Mouse (Mus musculus): Measurements from ENCODE around the gene Tmem176a. TPM values are rescaled to one million over a fixed set of nuclear protein-coding genes. Genes with fewer than 3 reads are reported as not detected.
"Not testable (repeated sequence)": the region's sequence is repeated elsewhere in the genome, so short reads cannot be mapped to it uniquely, and the experiment has no call there.

Gene Tmem176a
- polyA plus RNA-seq, 1 experiment from 2014 or later = 77.0 TPM

DNA sequence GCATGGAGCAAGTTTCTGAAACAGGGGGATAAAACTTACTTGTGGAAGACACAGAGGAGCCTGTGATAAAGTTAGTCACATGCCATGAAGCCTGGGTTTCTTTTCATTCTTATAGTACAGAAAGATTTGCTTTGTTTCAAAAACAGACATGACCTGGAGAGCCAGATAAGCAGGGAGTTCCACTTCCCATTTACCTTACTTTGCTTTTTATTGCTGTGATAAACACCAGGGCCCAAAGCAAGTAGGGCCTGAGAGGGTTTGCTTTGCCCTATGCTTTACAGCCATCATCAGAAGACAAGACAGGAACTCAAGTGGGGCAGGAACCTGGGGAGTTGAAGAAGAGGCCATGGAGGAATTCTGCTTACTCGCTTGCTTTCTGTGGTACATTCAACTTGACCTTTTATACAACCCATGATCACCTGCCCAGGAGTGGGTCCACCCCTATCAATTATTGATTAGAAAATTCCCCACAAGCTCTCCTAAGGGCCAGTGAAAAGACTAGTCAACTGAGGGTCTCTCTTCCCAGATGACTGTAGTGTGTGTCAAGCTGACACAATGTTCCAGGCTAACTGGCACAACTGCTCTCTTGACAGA lies 24.5 kb downstream of the Tmem176a start:
- Histone ChIP-seq H3K4me3 (replicated peaks) (no peak overlapping the region), H3K4me2 (no peak overlapping the region), H3K4me1 (replicated peaks) (no peaks in the 10 kb centered on the region; the same call in 1 of the 2 replicates), H3K9me3 (replicated peaks) (no peaks in the 10 kb centered on the region), H3K9ac (no peak overlapping the region), H3K27ac (no peak overlapping the region), H3K36me3 (no peaks in the 10 kb centered on the region), H3K27me3 (no peaks in the 10 kb centered on the region)
- ATAC-seq (ENCODE audit: low read depth) = no peak
- 48% methylated on average over 1 of the region's 1 CpGs for WGBS (ENCODE audit: insufficient replicate concordance)
- no peak for DNase-seq

DNA sequence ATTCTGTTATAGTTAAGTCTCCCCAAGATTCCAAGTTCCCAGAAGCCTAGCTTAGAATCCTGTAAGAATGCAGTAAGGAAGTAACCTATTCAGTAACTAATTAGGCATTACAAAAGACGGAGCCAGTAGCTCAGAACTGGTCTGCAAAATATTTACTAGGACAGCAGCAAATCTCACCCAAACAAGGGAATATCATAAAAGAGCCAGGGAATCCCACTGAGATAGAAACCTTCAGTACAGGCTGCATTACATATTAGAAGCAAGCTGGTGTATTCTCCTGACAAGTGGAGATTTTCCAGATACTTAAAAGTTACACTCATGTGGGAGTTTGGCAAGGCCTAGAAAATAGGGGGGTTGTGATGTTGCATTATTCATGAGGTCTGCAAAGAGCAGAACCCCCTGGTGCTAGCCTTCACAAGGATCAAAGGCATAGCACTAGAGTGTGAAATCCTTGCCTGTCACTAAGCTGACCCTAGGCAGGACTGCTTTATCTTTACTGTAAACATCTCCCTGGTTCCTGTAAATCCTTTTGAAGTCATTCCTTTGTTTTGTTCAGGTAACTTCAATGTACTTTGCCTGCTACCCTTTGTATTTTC lies 25.7 kb downstream of the Tmem176a start:
- not testable (repeated sequence) for DNase-seq; H3K27ac ChIP-seq; H3K9ac ChIP-seq; H3K9me3 ChIP-seq (replicated peaks); H3K4me1 ChIP-seq (replicated peaks); H3K27me3 ChIP-seq; H3K4me2 ChIP-seq; H3K36me3 ChIP-seq; H3K4me3 ChIP-seq (replicated peaks); ATAC-seq (ENCODE audit: low read depth)
- WGBS (ENCODE audit: insufficient replicate concordance) = 55% methylated on average over 1 of the region's 1 CpGs

DNA sequence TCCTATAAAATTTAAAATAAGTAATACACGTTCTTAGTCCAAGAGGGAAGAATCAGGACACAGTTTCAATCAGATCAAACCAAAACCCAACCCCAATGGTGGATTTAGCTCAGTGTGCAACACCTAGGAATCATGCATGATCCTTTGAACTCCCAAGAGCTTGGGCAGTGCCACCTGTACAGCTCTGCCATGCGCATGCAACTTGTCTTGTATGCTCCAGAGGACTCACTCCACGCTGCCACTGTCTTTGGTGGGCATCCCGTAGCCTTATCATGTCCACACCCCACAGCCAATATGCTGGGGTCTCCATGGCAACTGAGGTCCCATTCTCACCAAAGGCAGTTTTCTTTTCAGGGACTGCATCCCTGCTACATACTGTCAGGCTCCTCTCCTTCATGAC lies 26.4 kb downstream of the Tmem176a start:
- Histone ChIP-seq H3K36me3 (no peaks in the 10 kb centered on the region), H3K9me3 (replicated peaks) (no peaks in the 10 kb centered on the region), H3K27me3 (no peaks in the 10 kb centered on the region), H3K9ac (no peak overlapping the region), H3K4me3 (replicated peaks) (no peak overlapping the region), H3K27ac (no peak overlapping the region), H3K4me1 (replicated peaks) (no peaks in the 10 kb centered on the region; the same call in 1 of the 2 replicates), H3K4me2 (no peak overlapping the region)
- no peak for ATAC-seq (ENCODE audit: low read depth)
- WGBS (ENCODE audit: insufficient replicate concordance) = 51% methylated on average over 4 of the region's 4 CpGs
- DNase-seq = no peak

DNA sequence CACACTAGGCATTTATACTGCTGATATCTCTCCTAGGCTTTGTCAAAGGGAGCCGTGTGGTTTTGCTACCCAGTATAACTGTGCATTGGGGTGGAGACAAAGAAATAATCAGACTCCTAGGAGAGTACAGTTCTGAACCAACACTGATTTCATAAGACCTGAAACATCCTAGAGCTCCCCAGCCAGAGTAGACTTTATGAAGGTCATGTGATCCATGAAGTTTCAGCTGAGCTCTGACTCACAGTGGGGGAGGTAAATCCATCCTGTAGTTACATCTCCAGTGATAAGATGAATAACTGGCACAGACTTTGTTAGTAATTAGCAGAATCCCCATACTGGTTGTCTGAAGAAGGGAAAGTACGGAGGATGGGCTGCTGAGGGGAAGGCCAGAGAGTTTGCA lies 29.1 kb downstream of the Tmem176a start:
- no peak for DNase-seq
- no peak overlapping the region for H3K27ac ChIP-seq
- H3K4me1 ChIP-seq (replicated peaks) = no peaks in the 10 kb centered on the region; the same call in 1 of the 2 replicates
- no peak for ATAC-seq (ENCODE audit: low read depth)
- H3K4me3 ChIP-seq (replicated peaks) = no peak overlapping the region
- no peak overlapping the region for H3K9ac ChIP-seq
- no peaks in the 10 kb centered on the region for H3K9me3 ChIP-seq (replicated peaks)
- no peak overlapping the region for H3K4me2 ChIP-seq
- no peaks in the 10 kb centered on the region for H3K36me3 ChIP-seq
- 47% methylated on average over 2 of the region's 2 CpGs for WGBS (ENCODE audit: insufficient replicate concordance)
- H3K27me3 ChIP-seq = no peaks in the 10 kb centered on the region

DNA sequence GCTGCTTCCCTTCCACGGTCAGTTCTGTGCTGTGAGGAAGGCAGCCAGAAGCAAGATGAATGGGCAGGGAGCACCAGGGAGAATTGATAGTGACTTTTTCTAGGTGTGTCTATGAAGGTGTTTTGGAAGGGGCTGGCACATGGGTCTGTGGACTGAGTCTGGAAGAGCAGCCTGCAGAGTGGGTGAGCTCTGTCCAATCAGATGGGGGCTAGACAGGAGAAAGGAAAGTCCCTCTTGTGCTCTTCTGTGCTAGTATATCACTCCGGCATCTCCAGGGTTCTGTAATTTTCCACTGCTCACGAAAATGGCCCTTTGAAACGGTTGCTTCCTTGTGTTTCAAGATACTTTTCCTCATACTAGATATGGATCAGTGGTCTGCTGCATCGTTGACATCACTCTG lies 31.9 kb downstream of the Tmem176a start, which contains the start of gene Aoc1:
TSS of gene Aoc1 (plus strand) at position 301 of the 400 bp plus-strand sequence.
- Histone ChIP-seq H3K4me3 (replicated peaks) (no peak within 1 kb of the TSS), H3K36me3 (no peaks in the 10 kb centered on the region), H3K4me2 (no peak within 1 kb of the TSS), H3K27me3 (no peaks in the 10 kb centered on the region), H3K9ac (no peak within 1 kb of the TSS), H3K4me1 (replicated peaks) (no peaks in the 10 kb centered on the region), H3K9me3 (replicated peaks) (no peaks in the 10 kb centered on the region), H3K27ac (no peak within 1 kb of the TSS)
- ATAC-seq (ENCODE audit: low read depth) (no peak), DNase-seq (no peak)
- 65% methylated on average over 5 of the region's 5 CpGs for WGBS (ENCODE audit: insufficient replicate concordance)

DNA sequence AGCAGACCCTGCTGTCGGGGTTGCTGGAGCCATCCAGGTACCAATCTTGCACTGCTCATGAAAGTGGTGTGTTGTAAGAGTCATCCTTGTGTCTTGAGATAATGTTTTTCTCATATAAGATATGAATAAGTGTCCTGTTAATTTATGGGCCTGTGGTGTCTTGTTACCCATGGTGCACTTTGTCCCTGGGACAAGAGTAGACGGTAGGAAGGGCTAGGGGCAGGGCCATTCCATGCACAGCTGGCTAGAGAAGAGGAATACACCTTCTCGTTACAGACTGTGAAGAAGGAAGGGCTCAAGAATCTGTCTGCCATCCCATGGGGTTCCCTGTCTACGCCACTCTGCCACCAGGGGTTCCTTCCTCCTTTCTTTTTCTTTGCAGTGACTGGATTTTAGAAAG lies 33.9 kb downstream of the Tmem176a start:
- ATAC-seq (ENCODE audit: low read depth) = no peak
- no peaks in the 10 kb centered on the region for H3K9me3 ChIP-seq (replicated peaks)
- H3K4me2 ChIP-seq = no peak overlapping the region
- no peaks in the 10 kb centered on the region for H3K4me1 ChIP-seq (replicated peaks)
- H3K27ac ChIP-seq = no peak overlapping the region
- DNase-seq = no peak
- H3K36me3 ChIP-seq = no peaks in the 10 kb centered on the region
- WGBS (ENCODE audit: insufficient replicate concordance) = 52% methylated on average over 4 of the region's 4 CpGs
- no peaks in the 10 kb centered on the region for H3K27me3 ChIP-seq
- H3K9ac ChIP-seq = no peak overlapping the region
- no peak overlapping the region for H3K4me3 ChIP-seq (replicated peaks)

DNA sequence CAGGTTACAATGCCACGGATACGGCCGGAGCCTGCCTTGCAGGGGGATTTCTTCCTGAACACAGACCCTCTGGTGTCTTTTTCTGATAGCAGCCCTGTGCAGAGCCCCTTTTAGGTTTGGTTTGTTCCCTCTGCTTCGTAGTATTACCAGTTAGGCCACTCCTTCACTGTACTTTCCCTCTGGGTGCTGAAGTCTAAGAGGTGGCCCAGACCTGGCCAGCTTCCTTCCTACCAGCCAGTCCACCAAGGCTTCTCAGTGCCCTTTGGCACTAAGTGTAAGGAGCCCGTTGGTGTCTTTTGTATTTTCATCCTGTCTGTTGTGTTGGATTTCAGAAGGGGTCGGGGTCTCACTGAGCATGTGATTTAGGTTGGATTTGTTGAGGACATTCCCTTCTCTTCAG lies 34.8 kb downstream of the Tmem176a start:
- 64% methylated on average over 6 of the region's 6 CpGs for WGBS (ENCODE audit: insufficient replicate concordance)
- H3K4me2 ChIP-seq = no peak overlapping the region
- no peaks in the 10 kb centered on the region for H3K4me1 ChIP-seq (replicated peaks)
- no peaks in the 10 kb centered on the region for H3K27me3 ChIP-seq
- no peaks in the 10 kb centered on the region for H3K9me3 ChIP-seq (replicated peaks)
- ATAC-seq (ENCODE audit: low read depth) = no peak
- DNase-seq = no peak
- H3K27ac ChIP-seq = no peak overlapping the region
- no peak overlapping the region for H3K9ac ChIP-seq
- no peak overlapping the region for H3K4me3 ChIP-seq (replicated peaks)
- no peaks in the 10 kb centered on the region for H3K36me3 ChIP-seq

DNA sequence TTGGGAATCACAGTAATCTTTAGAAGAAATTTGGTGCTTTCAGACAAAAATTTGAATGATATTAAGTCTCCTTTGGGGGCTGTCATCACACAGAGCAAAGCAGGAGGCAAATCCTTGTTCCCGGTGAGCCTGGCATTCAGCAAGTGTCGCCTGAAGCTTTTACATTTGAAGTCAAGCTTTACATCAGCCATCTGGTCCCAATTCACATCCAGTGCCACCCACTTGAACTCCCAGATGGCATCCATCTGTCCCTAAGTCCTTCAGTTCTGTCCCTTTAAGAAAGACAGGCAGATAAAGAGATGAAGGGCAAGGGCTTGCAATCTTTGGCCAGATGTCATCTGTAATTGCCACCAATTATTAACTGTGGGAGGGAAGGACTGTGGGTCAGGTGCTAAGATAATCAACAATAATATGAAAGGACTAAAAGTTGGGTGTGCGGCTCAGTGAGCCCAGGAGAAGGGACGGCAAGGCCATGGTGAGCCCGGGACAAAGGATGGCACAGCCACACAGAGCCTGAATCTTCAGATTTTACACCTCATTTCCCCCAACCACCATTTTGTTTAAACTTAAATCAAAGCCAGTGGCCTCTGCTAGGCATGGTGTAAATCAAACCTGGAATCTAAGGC lies 35.9 kb downstream of the Tmem176a start:
- Histone ChIP-seq H3K36me3 (no peaks in the 10 kb centered on the region), H3K27ac (no peak overlapping the region), H3K4me1 (replicated peaks) (no peaks in the 10 kb centered on the region), H3K4me2 (no peak overlapping the region), H3K4me3 (replicated peaks) (no peak overlapping the region), H3K9me3 (replicated peaks) (no peaks in the 10 kb centered on the region), H3K27me3 (no peaks in the 10 kb centered on the region), H3K9ac (no peak overlapping the region)
- DNase-seq = no peak
- ATAC-seq (ENCODE audit: low read depth) = no peak
- WGBS (ENCODE audit: insufficient replicate concordance) = 73% methylated on average over 5 of the region's 5 CpGs

DNA sequence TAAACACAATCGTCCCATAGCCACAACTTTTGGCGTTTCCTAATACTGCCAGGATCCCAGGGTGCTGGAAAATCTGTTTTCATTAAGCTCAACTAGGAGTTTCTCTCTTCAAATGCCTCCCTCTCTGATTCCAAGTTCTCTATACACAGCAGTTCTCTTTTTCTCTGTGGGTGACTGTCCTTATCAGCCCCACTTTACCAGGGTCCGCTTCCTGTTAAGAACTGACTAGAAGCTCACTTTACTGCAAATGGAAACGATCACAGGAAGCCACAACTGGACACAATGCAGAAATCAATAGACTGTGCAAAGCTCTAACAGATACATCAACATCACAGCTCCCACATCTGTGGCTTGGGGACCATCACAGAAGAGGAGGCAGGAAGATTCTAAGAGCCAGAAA lies 53.5 kb downstream of the Tmem176a start:
- DNase-seq = no peak
- H3K27me3 ChIP-seq = no peaks in the 10 kb centered on the region
- no peak overlapping the region for H3K27ac ChIP-seq
- H3K4me2 ChIP-seq = no peak overlapping the region
- ATAC-seq (ENCODE audit: low read depth) = no peak
- WGBS (ENCODE audit: insufficient replicate concordance) = 10% methylated on average over 4 of the region's 4 CpGs
- no peaks in the 10 kb centered on the region for H3K9me3 ChIP-seq (replicated peaks)
- H3K36me3 ChIP-seq = no peaks in the 10 kb centered on the region
- no peak overlapping the region for H3K4me3 ChIP-seq (replicated peaks)
- H3K4me1 ChIP-seq (replicated peaks) = peaks cover 7% of the 10 kb centered on the region; the same call in 1 of the 2 replicates
- no peak overlapping the region for H3K9ac ChIP-seq

DNA sequence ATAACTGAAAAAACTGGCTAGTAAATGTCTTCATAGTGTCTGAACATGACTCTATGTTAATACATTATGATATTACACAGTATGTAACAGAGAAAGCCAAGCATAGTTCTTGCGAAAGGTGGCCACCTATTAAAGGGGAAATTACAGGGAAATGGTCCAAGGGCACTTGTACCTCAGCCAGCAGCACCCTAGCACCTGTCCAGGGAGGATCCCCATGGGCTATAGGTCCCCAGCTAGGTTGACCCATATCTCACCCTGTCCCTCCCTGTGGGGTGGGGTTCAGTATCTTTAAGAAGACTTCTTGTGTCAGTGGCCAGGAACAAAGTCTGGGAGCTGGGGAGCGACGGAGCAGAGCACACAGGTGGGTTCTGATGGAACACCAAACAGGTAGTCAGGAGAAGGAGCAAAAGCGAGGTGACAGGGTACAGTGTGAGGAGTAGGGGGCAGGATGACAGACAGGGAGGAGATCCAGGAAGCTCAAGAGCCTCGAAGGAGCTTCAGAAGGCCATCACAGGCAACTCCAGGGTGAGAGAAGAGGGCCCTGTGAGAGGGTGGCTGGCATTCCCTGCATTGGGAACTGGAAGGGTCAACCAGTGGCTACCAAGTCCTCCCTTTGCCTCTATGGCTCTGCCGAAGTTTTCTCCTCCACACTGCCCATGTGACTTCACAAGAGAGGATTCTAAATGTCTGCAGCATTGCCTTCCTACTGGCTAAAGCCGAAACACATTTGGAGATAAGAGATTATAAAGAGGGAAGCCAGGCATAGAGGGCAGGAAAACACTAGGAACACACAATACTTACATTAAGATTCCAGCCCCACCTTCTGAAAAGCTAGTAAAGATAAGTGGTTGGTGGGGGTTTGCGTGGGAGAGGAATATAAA lies 54.5 kb downstream of the Tmem176a start:
- 59% methylated on average over 8 of the region's 8 CpGs for WGBS (ENCODE audit: insufficient replicate concordance)
- H3K27ac ChIP-seq = no peak overlapping the region
- H3K36me3 ChIP-seq = no peaks in the 10 kb centered on the region
- no peak overlapping the region for H3K4me2 ChIP-seq
- ATAC-seq (ENCODE audit: low read depth) (no peak), DNase-seq (no peak)
- peaks cover 7% of the 10 kb centered on the region; the same call in 1 of the 2 replicates for H3K4me1 ChIP-seq (replicated peaks)
- no peak overlapping the region for H3K4me3 ChIP-seq (replicated peaks)
- H3K9ac ChIP-seq = no peak overlapping the region
- H3K27me3 ChIP-seq = no peaks in the 10 kb centered on the region
- H3K9me3 ChIP-seq (replicated peaks) = no peaks in the 10 kb centered on the region

DNA sequence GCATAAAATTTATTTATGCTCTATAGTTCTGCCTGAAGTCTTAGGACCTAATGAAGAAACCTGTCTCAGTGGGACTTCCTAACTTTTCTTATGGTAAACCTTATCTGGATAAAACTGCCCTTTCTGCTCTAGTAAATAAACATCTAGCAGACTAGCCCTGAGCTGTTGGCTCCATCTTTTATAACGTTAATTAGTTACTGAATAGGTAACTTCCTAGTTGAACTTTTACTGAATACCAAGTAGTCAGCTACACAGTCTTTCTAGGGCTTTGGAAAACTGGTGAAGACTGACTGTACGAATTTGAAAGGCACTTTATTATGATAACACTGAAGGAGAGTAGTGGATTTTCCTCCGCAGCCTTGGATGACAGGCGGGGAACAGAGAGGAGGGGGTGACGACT lies 55.2 kb downstream of the Tmem176a start:
- DNase-seq (no peak), ATAC-seq (ENCODE audit: low read depth) (no peak)
- Histone ChIP-seq H3K4me2 (no peak overlapping the region), H3K4me3 (replicated peaks) (no peak overlapping the region), H3K4me1 (replicated peaks) (peaks cover 7% of the 10 kb centered on the region; the same call in 1 of the 2 replicates), H3K36me3 (no peaks in the 10 kb centered on the region), H3K27me3 (no peaks in the 10 kb centered on the region), H3K9me3 (replicated peaks) (no peaks in the 10 kb centered on the region), H3K27ac (no peak overlapping the region), H3K9ac (no peak overlapping the region)
- WGBS (ENCODE audit: insufficient replicate concordance) = 71% methylated on average over 5 of the region's 5 CpGs

All from liver, embryonic 13.5 days (tissue).